Mouse (Mus musculus) hindbrain, embryonic 12.5 days (tissue): ENCODE measurements at regions not wholly inside any gene's neighbourhood (a gene's known extent, or its start where the extent isn't known, plus 50 kb on each side); places are given as distances from the start of the nearest gene placed in this dataset.
A peak's percentile ranks its signal among the peaks of the same experiment; 100 is the strongest.

ENCODE experiments used
- ATAC-seq: fragments of 200-750 bp; cut with Nextera tagmentation; 2 replicates; pipeline ENCODE4 v1.8.0; 2017; ENCODE audit warnings: moderate TSS enrichment; ENCODE audit not compliant: low FRiP score
- H3K27ac ChIP-seq: fragments of 300-500 bp; sonication (generic); 2 replicates; pipeline ENCODE4 v1.5.1; 2016; ENCODE audit warnings: mild to moderate bottlenecking
- H3K27me3 ChIP-seq: fragments of 300-500 bp; sonication (generic); 2 replicates; pipeline ENCODE4 v1.6.1; 2016; ENCODE audit warnings: mild to moderate bottlenecking
- H3K36me3 ChIP-seq: fragments of 300-500 bp; sonication (generic); 2 replicates; pipeline ENCODE4 v1.6.1; 2016; ENCODE audit warnings: mild to moderate bottlenecking
- H3K4me1 ChIP-seq: fragments of 300-500 bp; sonication (generic); 2 replicates; pipeline ENCODE4 v1.6.1; 2016
- H3K4me2 ChIP-seq: fragments of 300-500 bp; sonication (generic); replicated peaks from 2 replicates; pipeline ENCODE4 v1.6.1; 2016; ENCODE audit warnings: mild to moderate bottlenecking
- H3K4me3 ChIP-seq: fragments of 300-500 bp; sonication (generic); 2 replicates; pipeline ENCODE4 v1.5.1; 2016; ENCODE audit warnings: mild to moderate bottlenecking
- H3K9ac ChIP-seq: fragments of 300-500 bp; sonication (generic); 2 replicates; pipeline ENCODE4 v1.6.1; 2016; ENCODE audit warnings: mild to moderate bottlenecking, moderate library complexity
- H3K9me3 ChIP-seq: fragments of 300-500 bp; sonication (generic); replicated peaks from 2 replicates; pipeline ENCODE4 v1.6.1; 2016; ENCODE audit warnings: mild to moderate bottlenecking
- WGBS: fragments of 180-500 bp; shearing (Covaris S2); methylation state at CpG from one replicate; pipeline ENCODE4 v1.1.7; 2016; 5-methylcytosine and 5-hydroxymethylcytosine counted together

GRCm38 (mm10) chrX:58620403-58620802 lies 288.8 kb upstream of the 4930550L24Rik start:
- no peak overlapping the region for H3K27ac ChIP-seq
- no peaks in the 10 kb centered on the region for H3K36me3 ChIP-seq
- no peak overlapping the region for H3K4me2 ChIP-seq
- 71% methylated on average over 2 of the region's 2 CpGs for WGBS
- H3K4me3 ChIP-seq: no peak overlapping the region
- no peak overlapping the region for H3K9ac ChIP-seq
- H3K9me3 ChIP-seq: no peaks in the 10 kb centered on the region
- no peaks in the 10 kb centered on the region for H3K27me3 ChIP-seq
- H3K4me1 ChIP-seq: no peaks in the 10 kb centered on the region
- ATAC-seq: 0 out of 2 replicates have a peak, but pooled peaks have one; percentile 40
